Mouse (Mus musculus): ENCODE results near the gene Supt6. TPM values are rescaled to one million over a fixed set of nuclear protein-coding genes. Genes with fewer than 3 reads are reported as not detected.

The Supt6 gene
- total and polyA plus RNA-seq, 3 experiments, result 30.4 to 99.9 (median 65.5) TPM

DNA sequence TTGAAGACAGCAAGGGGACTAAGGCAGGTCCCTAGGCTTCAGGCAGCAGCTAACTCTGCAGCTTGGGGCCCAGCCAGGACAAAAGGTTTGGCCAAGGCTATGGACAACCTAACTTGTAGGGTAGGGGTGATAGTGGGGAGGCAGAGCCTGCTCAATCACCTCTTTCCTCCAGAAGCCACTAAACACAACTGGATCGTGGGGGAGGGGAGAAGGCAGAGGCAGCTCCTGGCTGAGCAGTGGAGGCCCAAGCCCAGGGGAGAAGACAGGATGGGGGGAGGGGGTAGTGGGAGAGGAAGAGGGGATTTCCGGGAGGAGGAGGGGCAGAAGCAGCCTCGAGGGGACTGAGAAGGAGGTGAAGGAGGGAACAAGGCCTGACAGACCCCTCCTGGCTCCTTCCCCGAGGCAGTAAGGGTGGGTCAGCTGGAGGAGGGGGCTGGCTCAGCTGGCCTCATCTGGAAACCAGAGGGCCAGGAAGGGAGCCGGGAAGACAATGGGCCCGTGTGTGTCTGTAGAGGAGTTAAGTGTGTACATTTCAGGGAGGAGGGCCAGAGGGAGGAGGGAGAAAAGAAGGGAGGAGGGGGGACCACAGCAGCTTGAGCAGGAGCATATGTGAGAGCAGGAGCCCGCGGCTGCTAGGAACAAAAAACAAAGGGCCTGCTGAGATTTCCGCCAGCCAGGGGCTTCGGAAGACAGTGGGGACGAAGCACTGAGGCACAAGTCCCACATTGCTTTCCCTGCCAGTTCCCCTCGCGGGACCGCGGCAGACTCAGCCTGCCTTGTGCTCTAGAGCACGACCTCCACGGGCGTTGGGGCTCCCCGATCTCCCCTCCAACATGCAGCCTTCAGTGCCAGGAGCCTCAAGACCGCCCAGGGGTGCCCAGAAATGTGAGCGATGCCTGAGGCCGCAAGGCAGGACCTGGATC is 81.8 kb downstream of the Supt6 start (continued):
- peak; percentile 60; the same call in 1 of the 2 replicates for TF ChIP-seq CHD1 (IDR thresholded peaks at IDR 0.05; ENCODE audit: low read depth, low read length)

DNA sequence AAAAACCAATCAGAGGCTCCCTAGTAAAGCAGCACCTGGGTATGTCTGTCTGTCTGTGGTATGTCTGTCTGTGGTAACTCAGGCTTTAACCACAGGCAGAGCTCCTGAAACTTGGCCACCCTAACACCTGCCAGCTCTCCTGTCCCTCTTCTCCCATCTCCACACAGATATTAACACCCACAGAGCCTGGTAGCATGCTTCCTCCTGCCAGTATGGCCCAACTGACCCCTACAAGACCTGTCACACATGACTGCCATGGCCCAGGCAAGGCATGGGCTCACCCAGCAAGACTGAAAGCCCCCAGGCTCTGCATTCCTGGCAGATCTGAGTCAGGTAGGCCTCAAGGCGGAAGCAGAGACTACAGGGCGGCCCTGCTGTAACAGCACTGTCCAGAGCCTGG is 82.7 kb downstream of the Supt6 start:
- Histone ChIP-seq H3K4me2 (ENCODE audit: insufficient read depth, low read depth, poor library complexity, severe bottlenecking) (peak overlapping the region; percentile 79), H3K4me1 (ENCODE audit: control insufficient read depth in 1 of 2, insufficient read depth in 2 of 2) (peaks cover 24 to 58% of the 10 kb centered on the region in 2 experiments), H3K27ac (ENCODE audit: insufficient read depth, low read depth) (peak overlapping the region; percentile 91), H3K9me3 (replicated peaks; ENCODE audit: low read length) (no peaks in the 10 kb centered on the region), H3K36me3 (replicated peaks in 1 of 2; ENCODE audit: control insufficient read depth in 1 of 2, insufficient read depth in 1 of 2, low read length in 1 of 2) (peaks cover 38 to 58% of the 10 kb centered on the region in 2 experiments), H3K9ac (ENCODE audit: insufficient read depth, low read depth) (peak overlapping the region; percentile 68), H3K27me3 (replicated peaks) (no peaks in the 10 kb centered on the region), H3K4me3 (replicated peaks in 1 of 3; ENCODE audit: low read depth in 2 of 3, low read length in 2 of 3, poor library complexity in 1 of 3) (peak overlapping the region; percentile 73 to 97 (median 96)), H3K79me2 (replicated peaks; ENCODE audit: control insufficient read depth, extremely low read depth, insufficient read depth, poor library complexity, severe bottlenecking) (peaks cover 33% of the 10 kb centered on the region)
- DNase-seq (ENCODE audit: extremely low read depth), result peak; percentile 72
- in situ Hi-C loops (cut with MboI; ENCODE audit: low pct_ligation_motif_present, low pct_unique_long_range_greater_than_20kb, low sequenced_read_pairs) (no loop called here), dilution Hi-C loops (cut with MboI; ENCODE audit: extremely low pct_ligation_motif_present, extremely low pct_unique_long_range_greater_than_20kb, low sequenced_read_pairs) (no loop called here)
- TF ChIP-seq ZMIZ1 (IDR thresholded peaks at IDR 0.05; ENCODE audit: low read depth, low read length) (peak; percentile 21; the same call in 1 of the 2 replicates), IRF4 (IDR thresholded peaks at IDR 0.05; ENCODE audit: low read depth, low read length) (peak; percentile 71; the same call in 1 of the 2 replicates), POLR2AphosphoS2 (IDR thresholded peaks at IDR 0.05; ENCODE audit: low read depth, low read length) (peak; percentile 17; the same call in 1 of the 2 replicates), TBP (conservative IDR thresholded peaks at IDR 0.05; ENCODE audit: low read depth, low read length) (0 out of 2 replicates have a peak, but pooled peaks have one; percentile 33), ELF1 (IDR thresholded peaks at IDR 0.05; ENCODE audit: low read depth, low read length) (peak; percentile 80), ZC3H11A (IDR thresholded peaks at IDR 0.05; ENCODE audit: low read depth, low read length) (no peak), MYC (IDR thresholded peaks at IDR 0.05; ENCODE audit: low read depth, low read length) (no peak), EP300 (IDR thresholded peaks at IDR 0.05; ENCODE audit: low read length) (peak; percentile 67; the same call in 1 of the 2 replicates), MXI1 (IDR thresholded peaks at IDR 0.05; ENCODE audit: low read depth, low read length) (peak; percentile 37; the same call in 1 of the 2 replicates), USF2 (conservative IDR thresholded peaks at IDR 0.05; ENCODE audit: low read depth, low read length) (no peak), MEF2A (IDR thresholded peaks at IDR 0.05; ENCODE audit: borderline replicate concordance, low read depth, low read length) (no peak; the same call in 1 of the 2 replicates), SIN3A (IDR thresholded peaks at IDR 0.05; ENCODE audit: low read length) (peak; percentile 66), ETS1 (conservative IDR thresholded peaks at IDR 0.05; ENCODE audit: low read depth, low read length) (peak; percentile 19), RCOR1 (conservative IDR thresholded peaks at IDR 0.05; ENCODE audit: low read depth, low read length) (peak; percentile 13; the same call in 1 of the 2 replicates), BHLHE40 (IDR thresholded peaks at IDR 0.05; ENCODE audit: low read depth, low read length) (0 out of 2 replicates have a peak, but pooled peaks have one; percentile 21), UBTF (IDR thresholded peaks at IDR 0.05; ENCODE audit: low read depth, low read length) (0 out of 2 replicates have a peak, but pooled peaks have one; percentile 18), POLR2A (IDR thresholded peaks at IDR 0.05; ENCODE audit: low read depth, low read length) (no peak; the same call in 1 of the 2 replicates), TCF12 (IDR thresholded peaks at IDR 0.05; ENCODE audit: low read depth, low read length) (peak; percentile 50; the same call in 1 of the 2 replicates)

Data from CH12.LX (cell line).